Mouse (Mus musculus): Measurements from ENCODE around the gene Bnc1. TPM values are rescaled to one million over a fixed set of nuclear protein-coding genes. Genes with fewer than 3 reads are reported as not detected.

Gene Bnc1
- not detected in 2 replicates for polyA plus RNA-seq (2012)

DNA sequence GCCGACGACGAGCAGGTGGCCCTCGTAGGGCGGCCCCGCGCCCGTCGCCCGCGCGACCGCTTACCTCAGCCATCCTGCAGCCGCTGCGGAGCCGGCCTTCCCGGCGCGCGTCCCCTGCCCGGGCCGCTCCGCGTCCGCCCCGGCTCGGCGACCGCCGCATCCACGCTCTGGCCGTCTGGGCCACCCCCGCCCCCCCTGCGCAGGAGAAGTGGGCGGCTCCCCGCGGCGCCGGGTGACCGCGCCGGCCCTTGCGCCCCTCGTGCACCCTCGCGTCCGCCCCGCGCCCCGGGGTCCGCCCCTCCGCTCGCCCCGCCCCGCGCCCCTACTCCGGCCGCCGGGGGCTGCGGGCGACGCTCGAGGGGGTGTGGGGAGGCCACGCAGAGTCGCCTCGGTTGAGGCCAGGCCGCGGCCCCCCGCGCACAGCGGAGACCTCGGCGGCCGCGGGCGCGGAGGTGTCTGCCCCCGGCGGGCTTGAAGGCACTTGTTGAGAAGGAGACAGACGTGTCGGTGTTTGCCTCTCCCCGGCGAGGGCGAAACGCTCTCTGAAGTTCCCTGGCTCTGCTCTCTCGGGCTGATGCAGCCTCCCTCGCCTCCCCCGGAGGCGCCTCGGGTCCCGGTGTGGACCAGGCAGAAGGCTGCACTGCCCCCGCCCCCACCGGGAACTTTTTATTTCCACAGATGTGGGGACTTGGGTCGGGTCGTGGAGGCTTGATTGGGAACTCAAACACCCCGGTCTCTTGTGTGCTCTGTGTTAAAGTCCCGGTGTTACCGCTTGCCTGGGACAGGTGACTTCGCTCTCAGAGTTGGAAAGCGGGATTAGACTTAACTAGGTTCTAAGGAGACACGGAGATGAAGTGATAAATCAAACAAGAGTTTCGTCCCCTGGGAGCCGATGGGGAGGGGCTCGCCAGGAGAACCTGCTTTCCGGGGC, at the start of gene Bnc1:
Bnc1 (minus strand) TSS at position 162 of the 931 bp plus-strand sequence.

DNA sequence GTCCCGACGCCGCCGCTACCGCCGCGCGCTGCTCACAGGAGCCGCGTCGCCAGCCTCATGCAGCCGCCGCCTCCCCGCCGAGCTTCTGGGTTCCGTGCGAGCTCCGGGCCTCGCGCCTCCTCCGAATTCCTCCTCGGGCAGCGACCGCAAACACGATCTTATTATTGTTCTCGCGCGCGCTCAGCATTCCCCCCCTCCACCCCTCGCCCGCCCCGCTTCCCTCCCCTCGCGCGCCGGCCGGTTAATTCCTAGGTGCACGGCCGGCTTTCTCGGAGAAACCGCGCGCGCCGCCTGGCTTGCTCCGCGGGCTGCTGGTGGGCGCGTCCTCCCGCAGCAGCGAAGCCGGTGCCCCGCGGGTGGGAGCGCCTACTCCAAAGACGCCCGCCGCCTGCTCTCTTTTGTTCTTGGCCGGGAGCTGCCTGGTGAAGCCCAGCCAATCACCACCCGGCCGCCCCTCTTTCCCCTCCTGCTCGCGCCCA, 57.8 kb downstream of the Bnc1 start, which contains the start of gene Hdgfl3:
Hdgfl3 (minus strand) TSS at position 207 of the 479 bp plus-strand sequence.

Other genes with a start within 250 kb of the Bnc1 start
- 34.3 and 44.4 TPM in 2 replicates for gene Ramac, start 229.4 kb downstream of the Bnc1 start, polyA plus RNA-seq (2012)
- 23.8 and 25.7 TPM in 2 replicates for gene 3110040N11Rik, start 202.8 kb downstream of the Bnc1 start, polyA plus RNA-seq (2012)
- gene Btbd1, start 162.9 kb downstream of the Bnc1 start, polyA plus RNA-seq (2012) = 9.3 and 9.7 TPM in 2 replicates
- not detected in 2 replicates for gene Gm10160, start 136.5 kb downstream of the Bnc1 start, polyA plus RNA-seq (2012)
- gene Tm6sf1, start 133.3 kb downstream of the Bnc1 start, polyA plus RNA-seq (2012) = 104 and 113 TPM in 2 replicates
- 0.43 and 1.1 TPM in 2 replicates for gene Hdgfl3, start 57.8 kb downstream of the Bnc1 start, polyA plus RNA-seq (2012)
- gene Sh3gl3, start 181.5 kb upstream of the Bnc1 start, polyA plus RNA-seq (2012) = not detected in 2 replicates